Mouse (Mus musculus) urinary bladder, adult 18-20 months (tissue): ENCODE results near the gene Zmynd8.

Experiments
- DNase-seq, 2 experiments: peaks; one replicate each; pipeline ENCODE4 v3.0.0; 2022; ENCODE audit warnings: low spot score in 2 of 2, mixed read lengths in 2 of 2

Zmynd8 gene

DNA sequence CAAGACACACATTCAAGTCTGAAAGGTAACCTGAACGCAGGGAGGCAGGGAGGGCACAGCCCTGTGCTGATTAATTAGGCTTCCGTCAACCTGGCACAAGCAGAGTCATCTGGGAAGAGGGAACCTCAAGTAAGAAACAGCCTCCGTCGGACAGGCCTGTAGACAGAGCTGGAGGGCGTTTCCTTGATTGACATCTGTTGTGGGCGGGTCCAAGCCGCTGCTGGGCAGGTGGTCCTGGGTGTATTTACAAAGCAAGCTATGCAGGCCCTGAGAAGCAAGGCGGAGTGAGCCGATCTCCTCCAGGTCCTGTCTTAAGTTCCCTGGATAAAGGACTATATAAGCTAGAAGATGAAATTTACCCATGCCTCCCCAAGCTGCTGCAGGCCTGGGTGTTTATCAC is 65.3 kb downstream of the Zmynd8 start:
- DNase-seq, result no peak

DNA sequence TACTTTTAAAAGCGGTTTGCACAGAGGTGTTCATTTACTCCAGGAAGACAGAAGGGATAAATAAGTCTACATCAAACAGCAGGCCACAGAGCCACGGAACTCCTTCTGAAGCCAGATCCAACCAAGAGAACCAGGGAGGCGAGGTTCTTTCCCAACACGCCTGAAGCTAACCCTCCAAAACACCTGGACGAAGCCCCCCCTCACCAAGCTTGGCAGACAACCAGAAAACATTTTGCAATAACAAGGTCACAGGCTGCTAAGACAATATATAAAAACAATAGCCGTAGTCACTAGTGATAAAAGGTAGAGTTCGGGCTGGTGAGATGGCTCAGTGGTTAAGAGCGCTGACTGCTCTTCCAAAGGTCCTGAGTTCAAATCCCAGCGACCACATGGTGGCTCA is 66.1 kb downstream of the Zmynd8 start:
- DNase-seq, result no peak

DNA sequence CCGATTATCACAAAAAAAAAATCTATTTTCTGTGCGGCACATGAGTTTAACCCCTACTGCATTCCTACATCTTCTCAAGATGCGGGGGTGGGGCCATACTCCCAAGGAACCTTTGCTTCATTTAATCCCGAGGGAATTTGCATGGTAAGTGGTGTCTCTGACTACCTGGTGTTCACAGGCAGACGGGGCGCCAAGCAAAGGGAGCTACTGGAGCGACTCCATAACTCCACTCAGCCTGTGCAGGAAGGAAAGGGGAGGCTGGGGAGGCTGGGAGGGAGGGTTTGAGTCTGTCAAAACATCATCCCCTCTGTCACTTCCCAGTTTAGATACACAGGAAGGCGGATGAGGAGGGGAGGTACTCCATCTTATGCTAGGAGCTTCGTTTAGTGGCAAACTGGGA is 66.5 kb downstream of the Zmynd8 start:
- DNase-seq, result no peak

DNA sequence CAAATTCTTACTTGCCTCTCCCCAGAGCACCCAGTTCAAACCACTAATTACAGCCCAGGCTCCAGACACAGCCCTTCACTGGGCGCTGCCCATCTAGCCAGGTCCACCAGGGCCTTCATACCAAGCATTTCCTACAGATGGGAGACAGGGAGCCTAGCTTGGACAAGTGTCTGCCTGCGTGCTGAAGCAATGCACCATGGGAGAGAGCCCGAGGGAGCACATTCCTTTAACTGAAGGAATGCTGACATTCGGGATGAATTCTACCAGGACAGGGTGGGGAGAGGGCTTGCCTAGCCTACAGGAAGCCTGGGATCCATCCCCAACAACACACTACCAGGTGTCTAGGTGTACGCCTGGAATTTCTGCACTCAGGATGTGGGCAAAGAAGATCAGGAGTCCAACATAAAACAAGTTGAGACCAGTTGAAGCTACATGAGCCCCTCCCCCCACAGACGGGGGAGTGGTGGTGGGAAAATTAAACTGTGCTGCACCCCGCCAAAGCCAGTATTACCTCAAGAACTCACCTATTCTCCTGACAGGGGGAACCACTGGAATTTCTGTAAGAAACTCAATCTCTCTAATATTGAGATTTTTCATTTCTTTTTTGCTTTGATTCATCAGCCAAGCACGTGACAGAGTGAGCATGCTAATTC is 67.1 kb downstream of the Zmynd8 start:
- DNase-seq, result no peak

DNA sequence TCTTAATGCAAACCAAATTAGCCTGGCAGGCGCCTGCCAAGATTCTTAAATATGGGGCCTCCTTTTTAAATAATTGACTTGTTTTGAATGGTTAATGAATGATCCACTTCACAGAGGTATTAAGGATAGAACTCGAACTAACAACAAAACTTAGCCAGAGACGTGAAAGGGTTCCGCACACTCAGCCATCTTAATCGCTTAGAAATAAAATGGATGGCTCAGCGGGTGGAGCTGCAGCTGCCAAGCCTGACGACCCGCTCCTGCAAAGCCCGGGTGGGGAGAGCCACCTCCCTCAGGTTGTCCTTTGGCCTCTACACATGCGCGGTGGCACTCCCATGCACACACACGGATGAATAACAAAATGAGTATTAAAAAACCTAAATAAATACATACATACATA is 70.0 kb downstream of the Zmynd8 start:
- no peak for DNase-seq

DNA sequence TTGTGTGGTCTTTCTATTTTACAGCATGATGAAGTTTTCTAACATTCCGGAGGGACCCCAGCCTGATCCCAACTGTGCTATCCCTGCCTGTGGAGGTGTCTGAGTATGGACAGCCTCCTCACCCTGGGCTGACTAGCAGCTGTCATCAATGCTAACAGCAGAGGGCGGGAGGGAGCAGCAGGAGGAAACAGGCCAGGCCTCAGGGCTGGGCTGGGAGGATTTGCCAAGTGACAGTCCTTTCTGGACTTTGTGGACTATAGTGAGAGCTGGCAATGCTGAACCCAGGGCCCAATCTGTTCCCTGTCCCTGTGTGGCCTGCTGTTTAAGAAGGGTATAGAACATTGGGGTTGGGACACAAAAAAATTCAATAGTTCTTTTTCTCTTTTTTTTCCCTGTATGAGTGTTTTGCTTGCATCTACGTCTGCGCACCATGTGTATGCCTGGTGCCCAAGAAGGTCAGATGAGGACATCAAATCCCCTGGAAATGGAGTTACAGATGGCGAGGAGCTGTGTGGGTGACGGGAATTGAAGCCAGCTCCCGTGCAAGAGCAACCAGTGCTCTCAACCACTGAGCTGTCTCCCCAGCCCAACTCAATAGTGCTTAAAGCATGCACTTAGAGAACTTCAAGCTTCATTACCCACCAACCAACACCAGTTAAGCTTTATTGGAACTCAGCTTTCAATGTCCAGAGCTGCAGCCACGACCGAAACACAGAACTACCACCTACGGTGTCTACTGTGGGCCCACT is 72.7 kb downstream of the Zmynd8 start:
- DNase-seq, result peak; percentile 51 to 65

DNA sequence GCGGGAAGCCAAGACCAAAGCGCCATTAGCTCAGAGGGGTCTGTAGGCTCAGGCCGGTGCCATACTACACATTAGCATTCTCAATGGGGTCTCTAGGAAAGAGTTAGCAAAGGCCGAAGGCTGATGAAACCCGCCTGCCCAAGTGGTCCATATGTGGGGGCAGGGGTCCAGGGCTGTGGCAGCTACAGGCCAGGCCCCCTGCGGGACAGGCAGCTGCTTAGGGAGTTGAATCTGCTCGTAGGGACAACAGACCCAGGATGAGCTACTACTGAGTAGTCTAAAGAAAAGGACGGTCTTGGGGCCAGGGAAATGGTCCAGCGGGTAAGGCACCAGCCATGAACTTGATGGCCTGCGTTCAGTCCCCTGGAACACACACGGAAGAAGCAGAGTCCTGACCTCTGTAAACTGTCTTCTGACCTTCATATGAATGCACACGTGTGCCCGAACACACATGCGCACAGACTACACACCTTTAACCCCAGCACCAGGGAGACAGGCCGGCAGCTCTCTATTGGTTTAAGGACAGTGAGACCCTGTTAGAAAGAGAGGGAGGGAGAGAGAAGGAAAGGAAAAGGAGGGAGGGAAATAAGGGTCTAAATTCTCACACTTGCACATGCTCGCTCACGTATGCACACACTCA is 73.4 kb downstream of the Zmynd8 start:
- DNase-seq, result no peak

DNA sequence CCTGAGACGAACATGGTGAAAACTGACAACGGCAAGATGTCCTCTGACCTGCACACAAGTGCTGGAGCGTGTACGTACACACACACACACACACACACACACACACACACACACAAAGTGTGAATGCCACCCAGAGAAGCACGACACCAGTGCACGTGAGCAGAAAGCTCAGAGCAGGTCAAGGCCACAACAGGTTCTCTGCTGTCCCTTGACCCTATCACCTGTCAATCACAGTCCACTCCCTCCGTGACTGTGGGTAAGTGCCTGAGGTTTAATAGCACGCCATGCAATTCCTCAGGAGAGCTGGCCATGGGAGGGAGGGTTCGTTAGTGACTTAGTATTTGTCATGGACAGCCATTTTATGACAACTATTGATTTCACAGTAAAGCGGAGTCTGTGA is 74.0 kb downstream of the Zmynd8 start:
- no peak for DNase-seq

DNA sequence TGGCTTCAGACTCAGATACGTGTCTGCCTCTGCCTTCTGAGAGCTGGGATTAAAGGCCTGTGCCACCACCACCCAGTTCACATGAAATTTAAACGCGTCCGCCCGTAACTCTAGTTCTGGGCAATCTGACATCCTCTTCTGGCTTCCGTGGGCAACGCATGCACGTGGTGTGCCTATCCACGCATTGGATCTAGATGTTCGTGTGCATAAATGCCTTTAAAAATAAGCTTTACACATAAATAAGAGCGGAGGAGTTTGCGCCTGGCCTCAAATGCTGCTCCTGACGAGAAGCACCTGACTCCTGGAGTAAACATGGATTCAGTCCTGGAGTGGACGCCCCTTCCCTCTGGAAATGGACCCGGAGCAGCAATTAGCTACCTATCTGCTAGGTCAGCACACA is 76.3 kb downstream of the Zmynd8 start:
- no peak for DNase-seq

DNA sequence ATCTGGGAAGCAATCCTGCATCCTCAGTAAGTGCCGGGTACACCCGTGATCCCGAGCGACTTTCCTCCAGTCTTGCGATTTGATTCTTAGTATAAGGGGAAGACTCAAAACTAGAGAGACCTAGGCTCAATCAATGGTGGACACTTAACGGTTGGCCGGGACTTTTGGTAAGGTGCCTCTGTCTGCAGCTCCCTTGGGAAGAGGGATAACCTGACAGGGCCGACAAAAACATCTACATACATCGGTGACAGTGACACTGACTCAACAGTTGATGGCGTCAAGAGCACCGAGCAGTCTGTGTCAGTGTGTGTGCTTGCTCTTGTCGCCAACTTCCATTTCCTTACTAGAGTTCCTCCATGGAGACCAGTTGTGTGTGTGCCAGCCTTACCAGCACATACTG is 77.1 kb downstream of the Zmynd8 start:
- DNase-seq, result no peak

DNA sequence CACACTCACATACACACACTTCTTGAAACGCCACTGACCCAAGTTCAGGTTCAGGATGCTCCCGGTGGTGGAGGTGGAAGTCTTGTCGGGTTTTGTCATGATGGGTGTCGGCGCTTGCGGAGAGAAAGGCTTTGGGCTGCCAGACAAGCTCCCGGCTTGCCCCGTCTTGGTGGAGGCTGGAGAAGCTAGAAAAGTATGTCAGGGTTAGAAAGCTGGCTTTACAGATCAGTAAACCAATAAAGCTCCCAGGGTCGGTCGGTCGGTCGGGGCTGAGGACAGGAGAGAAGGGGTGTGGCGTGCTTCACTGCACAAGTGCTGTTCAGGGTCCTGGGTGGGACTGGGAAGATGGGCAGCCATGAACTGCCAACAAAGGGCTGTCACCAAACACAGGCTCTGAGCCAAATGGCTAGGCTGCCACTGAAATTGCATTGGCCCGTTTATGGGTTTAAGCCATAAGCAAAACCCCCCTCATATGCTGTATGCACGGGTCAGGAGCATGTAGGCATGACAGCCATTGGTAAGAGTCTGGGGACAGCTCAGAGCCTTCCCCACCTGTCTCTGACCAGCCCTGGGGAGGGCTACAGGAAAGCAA is 78.2 kb downstream of the Zmynd8 start:
- peak in 1 of 2 experiments; percentile 13 for DNase-seq

DNA sequence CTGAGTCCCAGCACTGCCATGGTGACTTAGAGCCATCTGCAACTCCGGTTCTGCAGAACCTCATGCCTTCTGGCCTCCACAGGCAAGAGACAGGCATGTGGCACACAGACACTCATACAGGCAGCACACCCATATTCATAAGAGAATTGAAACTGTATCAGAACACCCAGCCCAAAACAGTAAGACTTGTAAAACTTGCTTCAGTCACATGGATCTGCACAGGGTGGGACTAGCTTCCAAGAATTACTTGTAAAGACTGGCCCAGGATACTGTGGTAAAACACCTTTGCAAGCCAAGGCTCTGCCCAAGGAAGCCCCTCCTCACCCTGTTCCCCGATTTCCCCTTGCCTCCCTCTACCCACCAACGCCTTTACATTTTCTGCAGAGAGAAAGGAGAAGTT is 78.7 kb downstream of the Zmynd8 start:
- no peak for DNase-seq

DNA sequence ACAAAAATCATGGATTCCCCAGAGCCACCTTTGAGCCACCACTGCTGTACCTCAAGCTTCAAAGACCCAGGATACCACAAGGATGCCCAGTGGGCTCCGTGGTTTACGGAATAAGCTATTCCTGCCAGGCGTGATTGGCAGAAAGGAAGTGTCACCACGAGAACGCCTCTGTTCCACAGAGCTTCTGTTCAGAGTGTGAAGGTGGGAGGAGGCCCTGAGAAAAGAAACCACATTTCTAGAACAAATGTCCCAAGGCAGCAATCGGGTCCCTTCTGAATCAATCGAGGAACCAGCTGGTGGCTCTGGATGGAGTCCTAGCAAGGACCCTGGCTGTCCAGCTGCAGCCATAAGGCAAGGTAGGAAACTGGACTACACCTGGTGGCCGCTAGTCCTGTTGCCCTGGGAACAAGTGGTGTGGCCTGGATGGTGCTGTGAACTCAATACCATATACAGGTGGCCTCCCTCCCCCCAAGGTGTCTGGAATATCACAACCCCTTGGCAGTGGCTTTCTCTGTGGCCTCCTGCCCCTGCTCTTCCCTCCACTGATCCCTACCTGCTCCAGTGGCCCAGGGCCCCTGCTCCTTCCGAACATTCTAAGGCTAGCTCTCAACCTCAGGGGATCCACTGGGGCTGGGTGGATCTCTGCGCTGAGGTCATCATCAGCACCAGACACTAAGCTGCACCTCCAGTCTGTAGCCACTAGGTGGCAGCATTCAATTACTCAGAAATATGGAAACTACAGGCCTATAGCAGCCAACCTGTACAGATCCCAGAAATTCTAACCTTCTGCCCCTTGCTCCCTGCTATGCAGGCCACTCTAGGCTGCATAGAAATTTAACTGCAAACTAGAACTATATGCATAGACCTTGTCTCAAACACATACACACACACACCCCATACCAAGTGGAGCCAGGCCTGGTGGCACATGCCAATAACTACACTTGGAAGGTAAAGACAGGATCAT is 79.5 kb downstream of the Zmynd8 start:
- peak in 1 of 2 experiments; percentile 43 for DNase-seq

DNA sequence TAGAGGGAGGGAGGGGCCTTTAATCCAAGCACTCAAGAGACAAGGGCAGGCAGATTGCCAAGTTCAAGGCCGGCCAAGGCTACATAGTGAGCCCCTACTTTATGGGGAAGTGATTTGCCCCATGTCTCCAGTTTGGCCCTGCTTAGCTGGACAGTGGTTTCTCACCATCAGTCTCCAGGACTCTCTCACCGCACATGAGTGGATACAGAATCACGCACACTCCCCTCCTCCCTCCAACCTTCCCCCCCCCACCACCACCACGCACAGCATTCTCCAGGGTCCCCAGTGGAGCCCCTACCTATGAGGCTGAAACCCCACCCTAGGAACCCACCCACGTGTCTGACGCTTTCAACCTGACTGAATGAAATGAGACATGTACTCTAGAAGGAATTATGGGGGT is 80.2 kb downstream of the Zmynd8 start:
- DNase-seq, result no peak

DNA sequence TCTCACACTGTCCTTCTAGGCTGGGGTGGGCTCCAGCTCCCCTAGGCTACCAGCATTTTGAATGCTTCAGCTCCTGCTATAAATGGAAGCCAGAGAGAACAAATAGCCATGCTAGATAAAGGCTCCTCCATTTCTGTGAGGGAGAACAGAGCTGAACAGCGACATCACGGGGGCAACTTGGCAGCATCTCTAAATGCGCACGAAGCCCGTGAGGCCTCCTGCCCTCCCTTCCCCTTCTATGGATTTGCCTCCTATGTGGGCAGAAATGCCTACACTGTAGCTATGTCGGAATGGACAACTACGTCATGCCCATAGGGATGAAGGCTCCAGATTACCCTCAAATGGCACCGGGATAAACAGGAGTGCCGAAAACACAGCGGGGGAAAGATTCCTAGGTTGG is 81.4 kb downstream of the Zmynd8 start:
- DNase-seq, result no peak

DNA sequence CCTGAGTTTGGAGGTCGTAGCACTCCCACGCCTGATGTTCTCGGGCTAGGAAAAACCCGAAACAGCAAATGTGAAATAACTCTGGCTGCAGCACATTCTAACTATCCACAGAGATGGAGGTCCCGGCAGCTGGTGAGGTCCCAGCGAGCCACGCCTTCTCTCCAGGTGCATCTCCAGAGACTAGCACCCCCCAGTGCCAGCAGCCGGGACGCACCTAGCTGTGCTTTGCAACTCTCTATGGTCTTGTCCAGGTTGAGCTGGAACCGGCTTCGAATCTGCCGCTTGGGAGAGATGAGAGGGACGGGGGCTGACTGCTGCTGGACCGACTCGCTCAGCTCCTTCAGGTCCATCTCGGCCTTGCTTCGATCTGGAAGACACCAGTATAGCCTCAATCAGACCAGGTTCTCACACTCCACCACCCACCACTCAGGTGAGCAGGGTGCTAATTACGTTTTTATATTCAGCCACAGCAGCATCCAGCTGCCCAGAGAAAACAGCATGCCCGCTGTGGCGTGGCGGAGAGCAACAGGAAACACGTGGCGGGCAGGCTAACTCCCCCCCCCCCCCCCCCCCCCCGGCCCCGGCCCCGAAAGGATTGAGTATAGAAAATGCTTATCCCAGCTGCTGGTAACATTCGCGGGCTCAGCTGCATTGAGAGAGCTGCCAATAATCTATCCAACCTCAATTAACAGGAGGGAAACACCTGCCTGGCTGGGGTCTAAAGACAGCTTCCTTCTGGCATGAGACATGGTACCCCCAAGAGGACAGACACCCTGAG is 83.5 kb downstream of the Zmynd8 start:
- no peak for DNase-seq

DNA sequence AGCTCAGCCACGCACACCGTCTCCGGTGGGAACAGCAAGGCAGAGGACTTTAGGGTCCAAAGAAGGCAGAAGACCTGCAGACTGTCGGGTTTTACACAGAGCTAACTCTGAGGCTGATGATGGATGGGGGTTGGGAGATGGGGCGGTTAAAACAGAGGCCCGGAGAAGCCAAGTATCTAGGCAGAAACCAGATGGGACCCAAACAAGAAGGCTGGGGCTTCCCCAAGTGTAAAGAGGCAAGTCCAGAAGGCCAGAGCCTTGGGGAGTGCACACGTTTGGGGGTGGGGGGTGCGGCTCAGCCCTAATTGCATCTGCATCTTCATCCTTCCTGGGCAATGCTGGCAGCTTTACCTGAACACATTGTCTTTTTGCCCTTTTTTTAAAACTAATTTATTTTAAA is 85.9 kb downstream of the Zmynd8 start:
- no peak for DNase-seq

DNA sequence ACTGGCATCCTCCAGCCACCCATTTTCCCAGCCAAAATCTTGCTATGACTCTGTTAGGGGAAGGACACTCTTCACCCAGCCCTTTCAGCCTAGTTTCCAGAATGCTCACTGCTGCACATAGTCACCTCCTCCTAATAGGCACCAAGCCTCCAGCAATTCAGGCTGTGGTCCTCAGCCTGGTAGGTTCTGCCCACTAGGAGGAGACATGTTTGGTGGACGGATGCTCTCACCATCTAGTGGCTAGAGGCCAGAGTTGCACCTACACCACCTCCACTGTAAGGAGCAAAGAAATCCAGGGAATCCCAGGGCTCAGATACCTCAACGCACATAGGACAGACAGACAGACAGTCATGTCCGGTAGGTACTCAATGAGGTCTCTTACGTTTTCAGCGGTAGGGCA is 87.3 kb downstream of the Zmynd8 start:
- no peak for DNase-seq

DNA sequence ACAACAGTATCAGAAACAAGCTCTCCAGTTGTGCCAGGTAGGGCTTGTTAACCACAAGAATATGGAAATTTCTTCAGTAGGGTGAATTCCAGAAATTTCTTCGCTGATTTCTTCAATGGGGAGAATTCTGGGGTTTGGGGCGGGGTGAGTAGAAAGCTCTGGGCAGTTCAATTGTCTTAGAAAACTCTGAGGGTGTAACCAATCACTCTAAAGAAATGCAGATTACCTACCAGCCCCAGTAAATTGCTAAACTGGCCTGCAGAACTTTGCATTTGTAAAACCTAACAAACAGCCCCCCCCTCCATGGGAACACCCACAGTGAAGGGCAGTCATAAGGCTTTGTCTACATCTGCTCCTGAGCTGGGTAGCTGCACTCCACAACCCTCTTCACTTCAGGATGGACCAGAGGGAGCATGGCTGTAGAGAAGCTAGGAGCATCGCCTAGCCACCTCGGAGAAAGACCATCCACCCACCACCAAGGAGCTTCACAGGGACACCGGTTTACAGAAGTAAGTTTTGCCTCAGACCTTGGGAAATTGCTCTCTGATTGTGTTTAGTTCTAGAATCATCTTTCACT is 88.8 kb downstream of the Zmynd8 start:
- DNase-seq, result no peak

DNA sequence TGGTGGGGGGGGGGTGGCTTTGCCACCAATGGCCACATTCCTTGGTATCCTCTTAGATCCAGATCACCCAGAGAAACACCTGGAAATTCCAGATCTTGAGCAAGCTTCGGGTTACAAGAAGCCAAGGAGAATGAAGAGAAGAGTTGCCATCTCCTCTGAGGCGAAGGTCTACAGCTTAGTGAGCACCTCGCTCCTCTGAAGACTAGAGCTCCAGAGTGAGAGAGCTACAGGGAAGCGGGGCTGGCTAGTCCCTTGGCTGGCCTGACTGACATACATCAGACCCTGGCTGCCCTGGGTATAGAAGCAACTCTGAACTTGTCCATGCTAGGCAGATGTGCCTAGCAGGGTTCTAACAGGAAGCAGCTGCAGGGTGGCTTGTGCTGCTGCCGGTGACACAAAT is 89.7 kb downstream of the Zmynd8 start:
- DNase-seq, result no peak
